Mouse (Mus musculus) lung, adult 18-20 months (tissue): ENCODE results near the gene 4931406C07Rik.
"Not testable (repeated sequence)": the region's sequence is repeated elsewhere in the genome, so short reads cannot be mapped to it uniquely, and the experiment has no call there.

Experiments used
- DNase-seq, 2 experiments: peaks; one replicate each; pipeline ENCODE4 v3.0.0; 2022; ENCODE audit warnings: mixed read lengths in 2 of 2

4931406C07Rik gene

DNA sequence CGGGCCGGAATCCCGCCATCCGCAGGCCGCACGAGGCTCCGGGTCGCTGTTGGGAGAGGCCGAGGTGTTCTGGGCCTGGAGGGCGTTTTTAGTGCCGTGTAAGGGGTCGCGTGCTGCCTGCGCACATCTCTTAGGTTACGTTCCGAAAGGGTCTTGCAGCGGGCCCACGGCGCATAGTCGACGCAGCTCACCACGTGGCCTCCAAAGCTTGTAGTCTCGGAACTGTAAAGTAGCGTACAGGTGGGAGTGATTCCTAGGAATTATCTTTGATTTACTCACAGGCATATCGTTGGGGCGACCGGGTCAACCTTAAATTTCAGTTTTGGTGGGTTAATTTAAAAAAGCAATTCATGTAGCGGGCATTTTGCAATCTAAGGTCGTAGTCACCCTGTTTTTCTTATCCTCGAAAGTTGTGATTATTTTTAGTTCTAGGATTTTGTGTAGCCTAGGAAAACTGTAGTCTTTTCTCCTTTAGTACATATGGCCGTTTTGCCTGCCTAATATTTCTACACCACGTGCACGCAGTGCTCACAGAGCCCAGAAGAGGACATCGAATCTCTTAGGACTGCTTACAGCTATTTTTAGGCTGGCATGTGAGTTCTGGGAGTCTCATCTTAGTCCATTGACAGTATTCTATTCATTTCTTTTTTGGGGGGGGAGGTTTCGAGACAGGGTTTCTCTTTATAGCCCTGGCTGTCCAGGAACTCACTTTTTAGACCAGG is at the start of gene 4931406C07Rik:
4931406C07Rik (minus strand) TSS at position 51 of the 722 bp plus-strand sequence.
- DNase-seq, result no peak

DNA sequence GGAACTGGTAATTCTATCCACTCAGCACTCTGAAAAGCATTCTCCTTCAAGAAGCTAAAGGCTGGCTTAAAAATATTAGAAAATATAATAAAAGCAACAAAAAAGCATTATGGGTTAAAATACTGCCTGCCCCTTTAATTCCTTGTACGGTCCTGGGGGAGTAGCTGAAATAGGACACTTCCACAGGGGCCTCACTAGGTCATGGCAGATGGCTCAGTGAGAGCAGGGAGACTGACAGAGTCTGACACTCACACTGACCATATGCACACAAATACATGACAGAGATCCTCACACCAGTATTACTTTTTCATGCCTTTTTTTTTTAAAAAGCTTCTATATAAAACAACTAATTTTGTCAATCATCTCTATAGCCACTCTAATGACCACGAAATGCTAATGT is 43.7 kb upstream of the 4931406C07Rik start:
- DNase-seq, result no peak

DNA sequence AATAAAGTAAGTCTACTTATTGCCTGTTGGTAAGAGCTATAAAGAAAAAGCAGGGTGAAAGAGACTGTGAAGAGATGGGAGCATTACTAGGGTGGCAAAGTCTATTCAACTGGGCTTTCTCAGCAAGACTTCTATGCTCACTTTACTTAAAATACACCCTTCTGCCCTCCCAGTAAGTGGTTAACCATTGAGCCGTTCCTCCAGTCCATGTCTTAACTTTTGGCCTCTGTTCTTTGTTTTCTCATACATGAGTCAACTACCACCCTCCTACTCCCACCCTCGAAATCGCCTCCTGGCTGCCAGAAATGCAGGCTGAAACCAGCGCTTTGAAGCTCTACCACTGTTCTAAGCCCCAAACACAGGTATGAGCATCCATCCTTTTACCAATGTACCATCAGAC is 31.5 kb upstream of the 4931406C07Rik start:
- no peak for DNase-seq

DNA sequence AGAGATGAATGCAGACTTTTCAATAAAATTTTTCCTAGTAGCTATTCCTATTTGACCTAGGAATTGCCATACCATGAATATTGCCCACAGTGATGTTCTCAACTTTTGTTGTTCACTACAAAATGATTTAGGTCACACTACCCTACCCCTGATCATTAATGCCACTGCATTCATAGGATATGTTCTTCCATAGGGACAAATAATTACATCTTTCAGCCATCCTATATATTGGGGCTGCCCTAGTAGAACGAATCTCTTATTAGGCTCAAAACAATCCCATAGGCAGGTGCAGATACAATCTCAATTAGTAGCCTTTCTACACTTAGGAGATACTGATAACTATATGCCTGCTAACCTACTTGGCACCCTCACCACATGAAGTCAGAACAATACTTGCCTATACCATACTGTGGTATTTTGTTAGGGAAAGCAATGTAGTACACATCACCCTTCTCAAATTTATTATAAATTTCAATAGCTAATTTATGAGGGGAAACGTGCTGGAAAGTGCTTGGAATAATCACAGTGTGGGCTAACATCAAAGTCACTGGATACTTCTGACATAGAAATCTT is 12.0 kb upstream of the 4931406C07Rik start:
- DNase-seq, result no peak

DNA sequence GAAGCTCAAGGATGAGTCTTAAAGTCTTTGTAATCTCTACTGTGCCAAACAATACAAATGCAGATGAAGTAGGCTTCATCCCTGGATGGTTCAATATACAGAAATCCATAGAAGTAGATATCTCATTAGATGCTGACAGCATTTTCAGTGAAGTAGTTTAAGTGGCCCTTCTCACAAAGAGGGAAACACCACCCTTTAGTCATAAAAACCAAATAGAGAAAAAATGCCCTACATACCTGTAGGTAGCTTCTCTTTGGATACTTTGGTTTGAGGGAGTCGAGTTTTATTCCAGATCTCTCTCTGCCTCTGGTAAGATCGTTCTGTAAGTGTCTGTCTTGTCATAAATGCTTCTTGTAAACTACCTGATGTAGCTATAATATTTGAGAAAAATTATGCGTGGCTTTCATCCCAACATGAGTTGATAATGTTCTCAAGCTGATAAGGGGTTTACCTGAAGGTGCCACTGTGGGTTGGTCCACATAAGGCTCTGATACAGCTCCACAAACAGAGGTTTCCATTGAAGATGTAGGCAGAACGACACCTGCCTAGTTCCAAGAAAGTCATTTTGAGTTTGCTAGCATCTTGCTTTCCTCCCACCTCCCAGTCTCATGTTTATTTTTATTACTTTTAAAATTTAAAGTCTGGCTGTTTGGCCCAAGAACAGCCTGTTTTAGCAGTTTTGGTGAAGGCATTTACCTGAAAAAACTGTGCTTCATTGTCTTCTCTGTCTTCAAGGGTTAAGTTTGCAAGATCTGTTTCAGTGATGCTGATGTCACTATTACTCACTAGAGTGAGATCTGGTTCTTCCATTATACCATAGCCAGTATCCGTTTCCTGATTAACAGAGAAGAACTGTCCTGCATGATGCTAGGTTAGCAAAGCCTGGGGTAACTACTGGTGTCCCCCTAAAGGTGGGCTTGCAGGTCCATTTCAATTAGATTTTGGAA is 11.2 kb upstream of the 4931406C07Rik start:
- no peak for DNase-seq

DNA sequence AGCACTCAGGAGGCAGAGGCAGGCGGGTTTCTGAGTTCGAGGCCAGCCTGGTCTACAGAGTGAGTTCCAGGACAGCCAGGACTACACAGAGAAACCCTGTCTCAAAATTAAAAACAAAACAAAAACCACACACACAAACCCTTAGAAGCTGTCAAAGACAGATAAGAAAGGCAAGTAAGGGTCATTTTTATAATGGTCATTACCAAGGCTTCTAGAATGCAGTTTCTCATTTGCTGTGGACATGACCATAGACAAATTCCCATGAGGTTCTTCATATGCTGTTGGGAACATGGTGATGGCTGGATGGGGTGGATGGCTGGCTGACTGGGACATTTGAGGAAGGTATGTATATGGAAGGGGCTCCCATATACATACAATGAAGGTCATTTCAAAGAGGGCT is 10.0 kb upstream of the 4931406C07Rik start:
- not testable (repeated sequence) for DNase-seq

DNA sequence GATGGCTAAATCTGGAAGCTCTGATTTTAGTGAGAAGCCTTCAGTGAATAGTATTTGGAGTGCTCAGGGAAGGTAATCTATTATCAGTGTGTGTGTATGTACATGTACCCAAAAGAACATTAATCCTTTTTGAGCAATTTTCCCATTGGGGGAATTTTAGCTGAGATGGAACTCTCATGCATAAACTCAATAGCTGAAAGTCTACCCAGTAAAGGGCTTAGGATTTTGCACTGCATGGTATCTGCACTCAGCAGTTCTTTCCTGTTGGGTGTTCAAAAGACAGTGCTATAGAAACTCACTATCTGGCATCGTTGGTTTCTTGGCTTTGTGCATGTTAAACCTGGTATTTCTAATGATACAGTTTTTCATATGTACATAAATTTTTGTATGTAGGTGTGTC is 8.4 kb upstream of the 4931406C07Rik start:
- no peak for DNase-seq

DNA sequence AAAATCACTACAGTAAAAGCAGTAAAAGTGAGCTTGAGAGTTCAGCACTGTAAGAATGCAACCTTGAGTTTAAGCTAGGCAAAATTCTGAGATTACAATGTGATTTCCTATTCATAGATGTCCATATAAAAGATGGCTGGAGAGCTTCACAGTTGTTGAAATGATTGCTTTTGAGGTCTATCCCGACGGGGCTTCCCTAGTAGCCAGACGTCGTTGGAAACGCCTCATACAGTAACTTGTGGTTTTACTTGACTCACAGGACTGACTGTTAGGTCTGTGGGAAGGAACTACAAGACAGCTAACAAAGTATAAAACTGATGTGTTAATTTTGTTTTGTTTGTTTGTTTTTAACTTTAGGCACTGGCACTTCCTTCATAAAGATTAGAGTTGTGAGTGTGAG is 7.4 kb upstream of the 4931406C07Rik start:
- no peak for DNase-seq

DNA sequence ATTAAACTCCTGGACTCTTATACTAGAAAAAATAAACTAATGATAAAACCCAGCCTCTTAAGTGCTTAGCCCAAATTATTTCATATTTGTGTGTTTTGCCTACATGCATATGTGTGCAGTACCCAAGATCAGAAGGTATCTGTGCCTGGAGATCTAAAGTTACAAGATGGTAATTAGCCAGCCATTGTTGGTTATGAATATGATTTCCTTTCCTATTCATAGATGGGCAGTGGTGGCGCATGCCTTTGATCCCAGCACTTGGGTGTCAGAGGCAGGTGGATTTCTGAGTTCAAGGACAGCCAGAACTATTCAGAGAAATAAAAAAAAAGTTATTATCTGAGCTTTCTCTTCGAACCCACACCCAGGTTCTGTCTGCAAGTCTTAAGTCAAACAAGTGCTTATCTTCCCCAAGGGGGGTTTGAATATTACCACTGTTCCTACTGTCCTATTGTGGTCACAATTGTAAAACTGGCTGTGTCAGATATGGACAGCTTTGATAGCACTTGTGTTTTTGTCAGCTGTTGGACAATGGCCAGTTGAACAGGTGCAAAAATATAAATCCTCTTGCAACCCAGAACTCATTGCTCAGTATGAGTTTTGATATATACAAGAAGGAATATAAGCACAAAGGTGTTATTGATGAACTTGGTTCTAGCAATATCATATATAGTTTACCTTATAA is 5.9 kb upstream of the 4931406C07Rik start:
- no peak for DNase-seq

DNA sequence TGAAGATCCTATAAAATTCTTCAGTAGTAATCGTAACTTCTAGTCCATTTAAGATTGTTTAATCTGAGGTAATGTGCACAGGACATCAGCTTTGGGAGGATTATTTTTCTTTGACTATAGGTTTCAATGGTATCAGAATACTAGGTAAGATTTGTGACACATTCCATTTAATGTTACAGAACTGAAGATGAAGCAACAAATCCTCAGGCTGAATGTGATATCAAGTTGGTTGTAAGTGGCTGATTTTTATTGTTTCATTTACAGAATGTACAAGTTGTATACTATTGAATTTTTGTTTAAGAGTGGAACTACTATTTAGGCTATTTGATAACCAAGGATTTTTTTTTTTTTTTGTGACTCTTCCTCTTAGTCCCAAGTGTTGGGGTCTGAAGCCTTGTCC is 3.9 kb upstream of the 4931406C07Rik start:
- DNase-seq, result no peak

DNA sequence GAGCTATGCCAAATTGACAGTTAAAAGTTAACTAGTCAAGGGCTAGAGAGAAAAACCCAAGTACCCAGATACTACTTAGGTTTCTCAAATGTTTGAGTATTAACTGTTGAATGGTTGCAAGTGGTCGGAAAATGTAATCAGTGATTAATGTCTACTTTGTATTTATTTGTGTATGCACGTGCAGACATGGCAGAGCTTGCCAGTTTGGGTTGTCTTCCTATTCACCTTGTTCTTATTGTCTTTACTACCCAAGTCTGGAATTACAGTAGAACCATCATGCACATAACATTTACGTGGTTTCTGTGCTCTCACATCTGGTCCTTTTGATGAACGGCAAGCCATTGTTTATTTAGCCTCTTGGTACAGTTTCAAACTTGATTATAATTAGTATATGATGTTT is 3.2 kb upstream of the 4931406C07Rik start:
- no peak for DNase-seq

DNA sequence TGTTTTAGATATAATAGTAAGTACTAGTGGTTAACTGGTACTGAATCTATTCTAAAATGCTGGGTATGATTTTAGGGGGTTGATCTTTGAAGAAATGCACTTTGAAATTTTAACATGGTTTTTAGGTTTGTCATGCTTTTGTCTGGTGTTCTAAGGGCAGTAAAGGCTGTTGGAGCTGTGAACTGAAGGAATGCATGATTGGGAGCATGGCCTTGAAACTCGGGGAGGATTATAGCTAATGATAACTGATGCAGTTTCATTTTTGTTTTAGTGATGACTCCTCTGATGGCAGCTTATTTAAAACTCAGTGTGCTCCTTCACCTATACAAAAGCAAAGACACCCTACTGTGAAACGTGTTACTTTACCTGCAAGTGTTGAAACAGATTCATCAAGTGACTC is 2.0 kb upstream of the 4931406C07Rik start:
- no peak for DNase-seq

DNA sequence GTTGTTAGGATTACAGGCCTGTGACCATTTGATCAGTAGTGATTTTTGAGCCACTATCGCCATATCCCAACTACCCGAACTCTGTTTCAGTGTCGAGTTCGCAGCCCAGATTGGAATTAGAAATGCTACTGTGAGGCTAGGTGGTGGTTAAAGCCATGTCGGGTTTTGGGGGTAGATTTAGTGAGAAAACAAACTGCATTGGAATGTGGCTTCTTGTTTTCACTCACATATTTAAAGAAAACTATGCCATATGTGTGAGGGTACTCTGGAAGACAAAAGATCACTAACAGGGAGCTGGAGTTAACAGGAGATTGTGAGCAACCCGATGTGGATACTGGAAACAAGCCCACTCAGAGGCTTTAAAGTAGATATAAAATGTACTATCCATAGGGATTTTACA is 1.0 kb upstream of the 4931406C07Rik start:
- DNase-seq, result no peak

DNA sequence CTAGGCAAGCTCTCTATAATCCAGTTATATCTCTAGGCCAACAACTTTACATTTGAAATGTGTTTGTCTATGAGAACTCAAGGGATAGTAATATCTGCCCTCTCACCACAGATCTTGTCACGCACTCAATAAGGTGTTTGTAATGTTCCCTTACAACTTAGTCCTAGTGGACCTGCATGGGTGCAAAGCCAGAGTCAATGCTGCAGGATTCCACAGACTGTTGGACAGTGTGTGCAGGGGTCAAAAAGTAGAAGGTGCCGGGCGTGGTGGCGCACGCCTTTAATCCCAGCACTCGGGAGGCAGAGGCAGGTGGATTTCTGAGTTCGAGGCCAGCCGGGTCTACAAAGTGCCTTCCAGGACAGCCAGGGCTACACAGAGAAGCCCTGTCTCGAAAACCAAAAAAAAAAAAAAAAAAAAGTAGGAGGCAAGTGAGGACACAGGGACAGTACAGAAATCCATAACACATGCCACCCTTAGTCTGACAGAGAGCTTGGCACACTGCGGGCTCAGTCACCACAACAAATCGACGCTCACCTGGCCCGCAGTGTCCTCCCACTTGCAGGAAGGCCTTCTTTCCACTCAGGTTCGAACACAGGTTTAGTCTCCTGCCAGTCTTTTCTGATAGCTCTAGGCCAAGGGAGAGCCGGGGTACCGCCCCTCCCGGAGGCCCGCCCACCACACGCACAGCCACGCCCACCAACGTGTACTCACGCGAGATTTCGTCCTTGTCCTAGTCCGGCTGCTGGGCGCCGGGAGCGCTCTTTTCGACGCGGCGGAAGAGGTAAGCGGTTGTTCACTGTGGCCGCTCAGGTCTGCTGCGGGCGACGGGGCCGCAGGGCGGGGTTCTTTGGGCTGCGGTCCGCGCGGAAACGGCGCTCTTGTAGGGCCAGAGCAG is 498 bp downstream of the 4931406C07Rik start, which contains the start of gene Taf1d:
Taf1d (plus strand) TSS at position 712 of the 895 bp plus-strand sequence.
- DNase-seq, result peak; percentile 98

DNA sequence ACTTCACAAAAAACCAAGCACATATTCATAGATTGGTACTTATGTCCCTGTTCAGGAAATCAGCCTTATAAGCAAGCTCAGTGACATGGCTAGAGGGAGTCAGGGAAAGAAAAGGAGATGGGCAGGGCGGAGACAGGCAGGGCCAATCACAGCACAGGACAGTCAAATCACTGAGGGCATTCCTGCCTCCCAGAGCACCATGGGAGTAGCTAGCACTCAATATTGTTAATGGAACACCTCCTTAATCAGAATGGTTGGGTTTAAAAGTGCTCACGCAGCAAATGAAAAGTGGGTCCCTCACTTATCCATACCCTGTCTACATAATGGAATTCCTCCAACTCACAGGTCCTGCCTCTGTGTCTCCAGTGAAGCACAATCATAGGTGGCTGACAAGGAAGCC is 3.4 kb downstream of the 4931406C07Rik start:
- no peak for DNase-seq

DNA sequence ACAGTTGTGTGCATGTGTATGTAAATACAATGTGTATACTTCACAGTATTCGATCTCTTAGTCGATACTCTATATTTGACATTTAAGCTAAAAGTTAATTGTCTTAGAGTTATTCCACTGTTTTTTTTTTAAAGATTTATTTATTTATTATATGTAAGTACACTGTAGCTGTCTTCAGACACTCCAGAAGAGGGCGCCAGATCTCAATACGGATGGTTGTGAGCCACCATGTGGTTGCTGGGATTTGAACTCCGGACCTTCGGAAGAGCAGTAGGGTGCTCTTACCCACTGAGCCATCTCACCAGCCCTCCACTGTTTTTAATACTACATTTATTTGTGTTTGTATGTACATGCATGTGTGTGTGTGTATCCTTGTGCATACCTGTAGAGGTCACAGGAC is 4.2 kb downstream of the 4931406C07Rik start:
- not testable (repeated sequence) for DNase-seq

DNA sequence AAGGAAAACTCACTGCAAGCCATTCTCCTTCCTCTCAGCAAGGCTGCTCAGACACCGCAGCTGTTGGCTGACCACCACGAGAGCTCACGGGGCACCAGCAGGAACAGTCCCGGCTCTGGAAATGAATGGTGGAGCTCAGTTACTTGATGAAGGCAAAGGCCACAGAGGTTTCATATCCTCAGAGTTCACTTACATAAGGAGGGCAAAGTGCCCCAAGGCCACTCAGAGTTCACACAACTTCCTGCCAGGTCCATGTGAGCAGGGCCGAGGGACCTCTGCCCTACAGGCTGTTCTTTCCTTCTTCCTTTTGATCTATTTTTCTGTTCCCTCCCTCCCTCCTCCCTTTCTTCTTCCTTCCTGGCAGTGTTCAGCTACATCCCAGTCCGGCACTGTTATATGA is 4.8 kb downstream of the 4931406C07Rik start:
- peak; percentile 65 to 66 for DNase-seq

DNA sequence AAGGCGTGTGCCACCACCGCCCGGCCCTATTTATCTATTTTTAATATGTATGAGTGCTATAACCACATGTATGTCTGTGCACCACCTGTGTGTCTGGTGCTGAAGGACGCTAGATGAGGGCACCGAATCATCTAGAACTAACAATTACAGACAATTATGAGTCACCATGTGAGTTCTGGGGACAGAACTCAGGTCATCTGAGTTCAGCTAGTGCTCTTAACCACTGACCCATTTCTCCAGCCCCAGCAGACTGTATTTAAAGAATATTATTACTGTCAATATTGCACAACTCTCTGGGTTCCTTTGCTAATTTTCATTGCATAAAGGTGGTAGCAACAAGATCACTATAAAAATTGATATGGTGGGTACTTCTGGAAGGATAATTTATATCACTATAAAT is 6.2 kb downstream of the 4931406C07Rik start:
- no peak for DNase-seq

DNA sequence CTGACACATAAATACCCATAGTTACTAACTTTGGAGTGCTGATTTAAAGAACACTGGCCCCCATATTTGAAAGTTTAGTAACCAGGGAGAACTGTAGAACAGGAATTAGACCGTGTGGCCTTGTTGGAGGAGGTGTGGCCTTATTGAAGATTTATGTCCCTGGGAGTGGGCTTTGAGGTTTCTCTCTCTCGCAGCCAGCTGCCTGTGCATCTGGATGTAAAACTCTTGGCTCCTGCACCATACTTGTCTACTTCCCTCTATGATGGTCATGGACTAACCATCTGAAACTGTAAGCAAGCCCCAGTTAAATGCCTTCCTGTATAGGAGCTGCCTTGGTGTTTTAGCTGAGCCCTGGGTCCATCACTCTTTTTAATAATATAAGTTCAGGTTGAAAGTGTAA is 7.8 kb downstream of the 4931406C07Rik start:
- DNase-seq, result no peak

DNA sequence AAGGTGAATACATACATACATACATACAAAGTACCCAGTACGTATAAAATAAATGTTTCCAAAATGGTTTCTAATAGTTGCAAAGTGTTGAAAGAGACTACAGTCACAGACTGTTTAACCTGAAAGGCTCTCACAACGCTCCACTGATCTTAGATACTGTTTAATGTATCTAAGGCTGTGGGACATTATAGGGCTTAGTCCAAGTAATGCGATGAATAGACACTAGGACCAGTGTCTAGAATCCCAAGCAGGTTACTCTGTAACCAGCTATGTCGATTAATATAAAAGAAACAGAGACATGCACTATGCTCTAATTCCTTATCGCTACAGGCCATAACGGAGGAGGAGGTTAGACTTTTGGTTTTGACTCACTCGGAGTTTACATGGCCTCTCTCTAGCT is 9.1 kb downstream of the 4931406C07Rik start:
- DNase-seq, result no peak

DNA sequence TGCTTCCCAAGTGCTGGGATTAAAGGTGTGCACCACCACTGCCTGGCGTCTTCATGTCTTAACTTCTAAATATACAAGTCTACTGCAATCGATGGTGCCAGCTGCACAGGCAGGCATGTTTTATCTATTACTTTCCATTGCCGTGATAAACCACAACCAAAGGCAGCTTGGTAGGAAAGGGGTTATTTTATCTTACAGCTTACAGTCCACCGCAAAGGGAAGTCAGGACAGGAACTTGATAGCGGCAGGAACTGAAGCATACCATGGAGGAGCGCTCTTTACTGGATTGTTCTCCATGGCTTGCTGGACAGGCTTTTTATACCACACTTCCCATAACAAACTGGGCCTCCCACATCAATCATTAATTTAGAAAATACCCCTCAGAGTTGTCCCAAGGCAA is 17.0 kb downstream of the 4931406C07Rik start:
- no peak for DNase-seq

DNA sequence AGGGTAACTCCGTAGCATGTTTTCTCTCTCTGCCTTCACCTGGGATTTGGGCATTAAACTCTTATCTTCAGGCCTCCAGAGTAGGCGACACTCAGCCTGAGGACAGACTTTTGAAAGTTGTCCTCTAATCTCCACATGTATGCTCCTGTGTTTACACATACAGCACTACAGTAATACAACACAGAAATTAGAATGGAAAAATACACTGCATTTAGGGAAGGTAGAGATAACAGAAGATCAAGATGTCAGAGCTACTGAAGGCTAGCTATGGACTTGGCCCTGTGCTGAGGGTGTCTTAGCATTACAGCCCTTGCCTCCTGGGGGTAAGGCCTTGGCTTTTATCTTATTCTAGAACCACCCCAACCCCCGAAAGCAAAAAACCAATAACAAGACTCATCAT is 17.8 kb downstream of the 4931406C07Rik start:
- no peak for DNase-seq
